Mouse (Mus musculus): ENCODE measurements at regions not wholly inside any gene's neighbourhood (a gene's known extent, or its start where the extent isn't known, plus 50 kb on each side); places are given as distances from the start of the nearest gene placed in this dataset.

DNA sequence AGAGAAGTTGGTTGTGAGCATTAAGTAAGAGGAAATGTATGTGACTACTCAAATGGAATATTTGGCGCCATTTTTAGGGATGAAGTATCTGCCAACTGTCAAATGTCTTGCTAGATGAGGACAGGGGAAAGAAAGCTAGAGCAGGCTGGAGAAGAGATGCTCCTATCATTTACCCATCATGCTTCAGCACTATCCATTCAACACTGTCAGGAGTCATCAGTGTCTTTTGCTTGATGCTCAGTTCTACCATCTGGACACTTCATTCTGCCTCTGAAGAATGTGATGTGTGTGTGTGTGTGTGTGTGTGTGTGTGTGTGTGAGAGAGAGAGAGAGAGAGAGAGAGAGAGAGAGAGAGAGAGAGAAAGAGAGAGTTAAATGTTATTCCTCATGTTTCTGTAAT lies 244.0 kb upstream of the Plscr5 start:
- no peak for TF ChIP-seq CTCF (IDR thresholded peaks at IDR 0.05; ENCODE audit: low read depth)
- TF ChIP-seq EP300 (IDR thresholded peaks at IDR 0.05; ENCODE audit: low read depth), result no peak

All from heart, postnatal 0 days (tissue).